Mouse (Mus musculus) heart, postnatal 10 days (tissue): ENCODE measurements at regions not wholly inside any gene's neighbourhood (a gene's known extent, or its start where the extent isn't known, plus 50 kb on each side); places are given as distances from the start of the nearest gene placed in this dataset.

Experiments used
- DNase-seq, 2 experiments: peaks; one replicate each; pipeline ENCODE4 v3.0.0; 2021
- intact Hi-C: fragments of 180-260 bp; cut with DNase I; formaldehyde crosslinking; loops from one replicate; pipeline ENCODE4 v1.15.1; 2025

DNA sequence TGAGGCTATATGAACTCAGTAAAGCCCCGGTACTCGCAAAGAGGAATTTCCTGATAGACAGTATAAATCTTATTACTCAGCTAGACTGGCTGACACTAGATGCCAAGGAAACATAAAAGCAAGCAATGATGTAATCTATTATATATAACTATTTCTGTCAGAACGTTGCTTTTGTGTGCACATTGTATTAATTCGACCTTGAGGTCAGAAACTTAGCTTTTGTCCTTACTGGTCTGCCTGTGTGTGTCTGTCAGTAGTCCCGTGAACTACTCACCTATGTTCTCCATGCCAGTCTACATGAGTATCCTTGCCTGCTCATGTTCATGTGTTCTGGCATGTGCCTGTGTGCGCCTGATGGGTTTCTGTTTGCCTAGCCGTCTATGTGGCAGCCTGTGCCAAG, 70.5 kb downstream of the Tmx1 start:
- no peak for DNase-seq

DNA sequence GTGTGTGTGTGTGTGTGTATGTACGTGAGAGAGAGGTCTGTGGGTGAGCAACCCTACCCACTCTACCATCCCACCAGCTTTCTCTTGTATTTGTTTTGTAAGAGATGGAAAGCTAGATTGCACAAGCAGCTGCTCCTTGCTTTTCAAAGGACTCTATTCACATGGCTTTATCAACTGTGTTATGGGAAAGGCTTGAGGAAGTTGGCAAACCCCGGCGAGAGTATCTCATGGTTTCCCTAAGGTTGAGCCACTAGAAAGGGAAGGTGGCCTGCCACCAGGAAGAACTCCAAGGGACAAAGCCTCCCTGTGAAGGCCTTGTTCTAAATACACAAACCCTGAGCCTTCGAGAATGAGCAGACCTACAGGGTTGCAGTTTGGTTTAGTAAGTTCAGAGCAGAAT, 71.8 kb downstream of the Tmx1 start:
- intact Hi-C loops, result no loop called here
- no peak for DNase-seq

More for the DNA sequence above, 70.5 kb downstream of the Tmx1 start:
- intact Hi-C loops, result no loop called here

DNA sequence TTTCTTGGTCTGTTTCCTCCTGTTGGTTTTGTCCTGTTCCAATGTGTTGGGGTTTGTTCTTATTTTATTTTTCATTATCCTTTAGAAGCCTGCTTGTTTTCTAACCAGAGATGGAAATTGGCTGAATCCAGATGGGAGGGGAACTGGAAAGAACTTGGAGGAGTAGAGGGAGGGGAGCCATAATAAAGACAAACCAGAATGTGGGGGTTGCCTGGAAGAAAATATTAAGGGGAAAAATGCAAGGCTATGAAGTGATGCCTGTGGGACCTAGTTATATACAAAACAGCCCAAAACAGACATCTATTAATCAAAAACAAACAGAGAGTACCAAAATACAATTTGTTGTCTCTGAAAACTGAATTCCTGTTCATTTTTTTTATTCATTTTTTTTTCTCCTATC, 78.8 kb downstream of the Tmx1 start:
- intact Hi-C loops, result no loop called here
- DNase-seq, result no peak

DNA sequence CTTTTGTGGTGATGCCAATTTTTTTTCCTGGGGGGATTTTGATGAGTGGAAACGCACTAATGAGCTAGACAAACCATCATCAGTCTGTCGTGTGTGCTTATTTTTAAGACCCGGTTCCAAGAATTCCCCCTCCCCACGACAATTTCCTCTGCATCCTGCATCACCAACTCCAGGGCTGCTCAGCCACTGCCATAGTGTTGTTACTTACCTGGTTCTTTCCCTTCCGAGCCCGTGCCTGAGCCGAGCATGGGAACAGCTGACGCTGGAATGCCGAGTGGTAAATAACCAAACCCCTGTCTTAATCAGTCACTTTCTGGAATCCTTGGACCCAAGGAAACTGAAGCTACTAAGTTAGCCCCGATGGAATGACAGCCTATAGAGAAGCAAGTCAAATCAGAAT, 79.3 kb downstream of the Tmx1 start:
- intact Hi-C loops, result no loop called here

DNA sequence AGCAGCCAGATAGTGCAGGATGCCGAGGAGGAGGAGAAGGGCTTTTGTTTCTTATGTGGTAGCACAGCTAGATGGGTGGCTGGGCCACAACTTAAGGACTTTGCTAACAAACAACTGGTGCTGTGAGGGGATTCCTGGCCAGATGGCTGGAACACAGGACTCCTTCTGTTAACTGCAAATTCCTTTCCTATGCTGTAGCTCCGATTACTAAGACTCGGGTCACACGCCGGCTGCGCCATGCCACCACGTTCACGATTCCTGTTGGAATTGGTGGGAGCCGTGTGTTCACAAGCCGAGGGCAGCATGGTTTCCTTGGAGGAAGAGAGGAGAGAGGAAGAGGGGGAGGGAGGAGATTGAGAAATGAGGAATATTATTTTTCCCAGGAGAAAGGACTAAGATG, 79.9 kb downstream of the Tmx1 start:
- intact Hi-C loops, result no loop called here
- DNase-seq, result peak in 1 of 2 experiments; percentile 55

More for the DNA sequence above, 79.3 kb downstream of the Tmx1 start:
- no peak for DNase-seq

GRCm38 (mm10) chr12:70533375-70533935, 80.6 kb downstream of the Tmx1 start:
- DNase-seq, result peak in 1 of 2 experiments; percentile 32
- intact Hi-C loops, result no loop called here

- intact Hi-C loops, result no loop called here
- no peak for DNase-seq
Measured at GRCm38 (mm10) chr12:70539124-70539523, 86.2 kb downstream of the Tmx1 start.

GRCm38 (mm10) chr12:70539856-70540255, 87.0 kb downstream of the Tmx1 start:
- DNase-seq, result no peak
- intact Hi-C loops, result no loop called here

GRCm38 (mm10) chr12:70541432-70541831, 88.5 kb downstream of the Tmx1 start:
- intact Hi-C loops, result no loop called here
- DNase-seq, result no peak

- no peak for DNase-seq
- intact Hi-C loops, result no loop called here
Measured at GRCm38 (mm10) chr12:70543299-70543698, 90.4 kb downstream of the Tmx1 start.

DNA sequence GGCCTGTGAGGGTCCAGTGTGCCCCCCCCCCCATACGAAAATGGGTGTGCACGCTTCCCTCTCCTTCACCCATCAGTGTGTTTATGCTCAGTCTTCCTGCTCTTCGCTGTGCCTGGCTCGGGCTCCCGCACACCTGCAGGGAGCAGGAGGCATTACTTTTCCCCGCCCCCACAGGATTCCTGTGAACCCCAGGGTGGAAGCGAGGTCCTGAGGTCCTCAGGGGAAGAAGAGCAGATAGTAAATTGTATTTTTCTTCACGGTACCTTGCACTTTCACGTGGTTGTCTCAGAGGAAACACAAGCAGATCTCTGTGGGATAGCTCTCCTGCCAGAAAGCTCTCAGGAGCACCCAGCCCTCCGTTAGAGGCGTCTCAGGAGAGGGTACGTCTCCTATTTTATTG, 91.4 kb downstream of the Tmx1 start:
- no peak for DNase-seq
- intact Hi-C loops, result no loop called here

- DNase-seq, result peak; percentile 50
- intact Hi-C loops, result no loop called here
Measured at GRCm38 (mm10) chr12:70544850-70545510, 92.1 kb downstream of the Tmx1 start.

DNA sequence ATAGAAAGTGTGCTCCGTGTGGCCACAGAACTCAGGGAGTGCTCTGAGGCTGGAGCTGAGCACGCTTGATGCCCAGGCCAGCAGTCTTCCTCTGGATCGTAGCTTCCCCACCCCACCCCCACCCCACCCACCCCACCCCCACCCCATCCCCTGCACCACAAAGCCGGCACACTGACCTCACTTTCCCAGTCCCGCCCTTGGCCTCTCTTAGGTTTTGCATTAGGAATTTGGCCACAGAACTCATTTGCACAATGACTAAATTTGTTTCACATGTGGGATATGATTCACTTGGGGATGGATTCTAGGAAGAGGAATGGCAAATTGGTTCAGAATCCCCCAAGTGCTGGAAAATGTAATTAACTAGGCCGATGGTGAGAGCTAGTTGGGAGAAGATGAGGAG, 94.3 kb downstream of the Tmx1 start:
- intact Hi-C loops, result no loop called here
- DNase-seq, result peak in 1 of 2 experiments; percentile 48

GRCm38 (mm10) chr12:70549296-70549695, 96.4 kb downstream of the Tmx1 start:
- no peak for DNase-seq

GRCm38 (mm10) chr12:70553866-70554265, 101.0 kb downstream of the Tmx1 start:
- DNase-seq, result no peak
- intact Hi-C loops, result no loop called here

More at GRCm38 (mm10) chr12:70549296-70549695, 96.4 kb downstream of the Tmx1 start:
- intact Hi-C loops, result no loop called here

DNA sequence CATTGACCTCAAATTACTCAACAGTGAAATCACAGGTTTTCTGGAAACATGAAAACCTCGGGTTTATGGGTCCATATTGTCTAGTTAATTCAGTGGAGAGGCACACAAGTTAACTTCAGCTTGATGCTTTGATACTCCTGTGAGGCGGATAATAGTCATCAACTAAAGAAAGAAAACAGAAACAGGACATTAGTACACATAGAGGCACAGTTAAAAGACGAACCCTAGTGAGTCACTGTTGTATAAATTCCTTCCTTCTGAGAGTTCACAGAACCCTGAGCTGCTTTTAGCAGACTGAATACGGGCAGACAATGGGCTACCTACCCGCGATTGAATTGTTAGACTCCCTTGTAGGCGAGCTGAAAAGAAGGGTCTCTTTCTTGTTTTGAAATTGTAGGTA, 101.7 kb downstream of the Tmx1 start:
- intact Hi-C loops, result no loop called here
- DNase-seq, result no peak

DNA sequence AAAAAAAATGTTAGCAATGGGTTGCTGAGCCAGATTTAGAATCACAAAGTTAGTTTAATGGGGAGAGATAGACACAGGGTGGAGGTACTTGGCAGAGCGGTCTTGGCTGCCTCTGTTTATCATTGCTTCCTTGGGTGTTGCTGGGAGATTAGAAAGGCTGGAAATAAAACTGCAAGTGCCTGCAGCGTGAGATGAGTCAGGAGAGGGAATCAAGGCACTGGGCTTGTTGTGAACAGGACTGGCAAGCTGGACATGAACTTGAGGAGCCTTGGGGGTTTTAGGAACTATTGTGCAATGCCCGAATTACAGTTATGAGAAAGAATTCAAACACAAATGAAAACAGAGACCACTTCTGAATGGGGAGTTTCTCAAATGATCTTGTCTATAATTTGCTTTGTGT, 102.8 kb downstream of the Tmx1 start:
- intact Hi-C loops, result loop anchor here (5.0 kb wide), 1 partner anchor 92 kb away; no protein-coding TSS in a partner anchor
- DNase-seq, result peak; percentile 61 to 79

DNA sequence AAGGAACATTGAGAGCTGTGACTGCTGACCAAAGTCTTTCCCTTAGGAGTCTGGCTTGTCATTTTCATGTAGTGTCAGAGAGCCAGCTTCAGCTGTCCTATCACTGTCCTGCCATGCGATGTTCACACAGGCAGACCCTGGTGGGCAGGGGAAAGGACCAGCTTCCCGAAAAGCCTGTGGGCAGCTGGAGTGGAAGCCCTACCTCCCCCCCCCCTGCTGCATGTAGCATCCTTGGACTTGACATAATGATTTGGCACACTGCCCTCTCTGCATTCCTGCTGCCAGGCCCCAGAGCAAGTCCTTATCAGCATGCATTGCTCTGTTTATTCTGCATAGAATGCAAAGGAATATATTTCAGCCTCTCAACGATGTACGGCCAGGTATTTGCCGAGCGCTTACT, 103.9 kb downstream of the Tmx1 start:
- DNase-seq, result peak in 1 of 2 experiments; percentile 36
- intact Hi-C loops, result loop anchor here (5.0 kb wide), 1 partner anchor 90 kb away; no protein-coding TSS in a partner anchor

- intact Hi-C loops, result no loop called here
- no peak for DNase-seq
Measured at GRCm38 (mm10) chr12:70563446-70563845, 110.6 kb downstream of the Tmx1 start.

- no peak for DNase-seq
- intact Hi-C loops, result no loop called here
Measured at GRCm38 (mm10) chr12:70575665-70576064, 122.8 kb downstream of the Tmx1 start.

- intact Hi-C loops, result no loop called here
- no peak for DNase-seq
Measured at GRCm38 (mm10) chr12:70577769-70578168, 124.9 kb downstream of the Tmx1 start.

GRCm38 (mm10) chr12:70579328-70579905, 126.5 kb downstream of the Tmx1 start:
- peak; percentile 40 to 48 for DNase-seq
- intact Hi-C loops, result no loop called here
